Mouse (Mus musculus) adrenal gland, postnatal 36 days (tissue): ENCODE measurements around the gene Igfbp3. TPM values are rescaled to one million over a fixed set of nuclear protein-coding genes. Genes with fewer than 3 reads are reported as not detected.

Source experiments
- DNase-seq, 2 experiments: peaks; one replicate each; pipeline ENCODE4 v3.0.0; 2021; ENCODE audit warnings: mixed read lengths in 1 of 2
- total RNA-seq, 2 experiments: library from RNA; stranded (reverse); gene quantifications; 2 replicates each; pipeline ENCODE4 v1.2.3; 2021

Gene Igfbp3
- total RNA-seq, 2 experiments from 2014 or later: 58.6 to 75.0 TPM

DNA sequence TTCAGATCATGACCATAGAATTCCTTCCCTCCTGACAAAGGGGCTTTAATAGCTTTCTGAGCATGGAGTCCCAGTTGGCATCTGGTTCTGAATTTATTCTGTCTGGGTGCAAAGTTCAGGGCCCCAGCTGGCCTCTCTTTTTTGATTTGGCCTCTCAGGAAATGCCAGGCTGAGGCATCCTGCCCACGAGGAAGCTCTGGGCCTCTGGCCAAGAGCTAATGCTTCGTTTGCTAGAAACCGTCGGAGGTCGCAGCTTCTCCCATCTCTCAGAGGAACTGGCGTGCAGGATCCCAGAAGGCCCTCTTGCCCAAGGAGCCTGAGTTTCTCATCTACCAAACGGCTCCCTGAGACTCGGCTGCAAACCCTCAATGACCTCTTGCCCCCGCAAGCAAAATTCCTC, 2.5 kb downstream of the Igfbp3 start:
- peak; percentile 14 to 45 for DNase-seq

- peak; percentile 82 to 89 for DNase-seq
These were observed 3.4 kb downstream of the Igfbp3 start for GRCm38 (mm10) chr11:7210343-7210742.

DNA sequence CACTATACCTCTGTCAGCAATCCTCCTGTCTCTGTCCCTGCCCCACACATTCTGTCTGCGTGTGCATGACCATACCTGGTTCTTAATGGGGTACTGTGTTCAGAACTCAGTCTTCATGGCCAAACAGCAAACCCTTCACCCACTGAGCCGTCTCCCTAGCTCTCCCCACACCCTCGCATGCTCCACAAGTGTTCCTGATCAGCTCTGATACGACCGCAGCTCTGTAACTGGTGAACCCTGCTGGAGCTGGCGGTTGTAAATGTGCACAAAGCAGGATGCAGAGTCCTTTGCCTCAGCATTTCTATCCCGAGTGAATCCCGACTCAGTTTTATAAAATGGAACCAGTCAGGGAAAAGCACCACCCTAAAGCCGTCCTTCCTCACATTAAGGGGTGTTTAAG, 9.9 kb downstream of the Igfbp3 start:
- no peak for DNase-seq

DNA sequence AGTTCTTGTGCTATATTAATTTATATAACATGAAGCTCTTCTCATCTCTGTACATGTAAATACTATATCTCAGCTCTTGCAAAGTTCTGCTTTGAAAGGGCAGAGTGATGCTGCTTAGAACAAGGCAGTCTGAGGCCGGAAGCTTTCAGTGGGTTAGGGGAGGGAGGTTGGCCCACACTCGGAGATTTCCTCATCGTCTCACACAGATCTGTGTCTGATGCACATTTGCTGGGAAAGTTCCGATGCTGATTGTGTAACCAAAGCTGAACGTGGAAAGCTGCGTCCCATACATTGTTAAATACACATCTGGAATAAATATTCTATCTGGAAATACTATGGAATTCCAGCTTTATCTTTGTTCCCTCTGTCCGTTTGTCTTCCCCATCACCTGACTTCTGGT, 11.5 kb downstream of the Igfbp3 start:
- DNase-seq: no peak

DNA sequence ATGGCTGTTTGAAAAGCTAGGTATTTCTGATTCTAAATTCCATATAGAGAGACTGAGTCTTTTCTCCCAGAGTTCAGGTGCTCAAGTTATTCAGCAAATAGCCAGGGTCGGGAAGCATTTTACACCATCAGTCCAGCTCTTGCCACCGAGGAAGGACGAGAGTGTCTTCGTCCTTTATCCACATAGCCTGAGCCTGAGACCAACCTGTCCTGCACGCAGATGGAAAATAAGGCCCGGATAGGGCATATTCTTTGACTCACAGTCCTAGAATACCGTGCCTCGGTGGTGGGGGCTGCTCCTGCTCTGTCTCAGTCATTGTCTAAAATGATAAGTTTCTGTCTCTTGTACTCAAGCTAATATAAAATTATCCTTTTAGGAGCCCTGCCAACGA, 13.3 kb downstream of the Igfbp3 start:
- no peak for DNase-seq

- DNase-seq: peak; percentile 41 to 63
These were observed 13.9 kb downstream of the Igfbp3 start for GRCm38 (mm10) chr11:7199736-7200392.

DNA sequence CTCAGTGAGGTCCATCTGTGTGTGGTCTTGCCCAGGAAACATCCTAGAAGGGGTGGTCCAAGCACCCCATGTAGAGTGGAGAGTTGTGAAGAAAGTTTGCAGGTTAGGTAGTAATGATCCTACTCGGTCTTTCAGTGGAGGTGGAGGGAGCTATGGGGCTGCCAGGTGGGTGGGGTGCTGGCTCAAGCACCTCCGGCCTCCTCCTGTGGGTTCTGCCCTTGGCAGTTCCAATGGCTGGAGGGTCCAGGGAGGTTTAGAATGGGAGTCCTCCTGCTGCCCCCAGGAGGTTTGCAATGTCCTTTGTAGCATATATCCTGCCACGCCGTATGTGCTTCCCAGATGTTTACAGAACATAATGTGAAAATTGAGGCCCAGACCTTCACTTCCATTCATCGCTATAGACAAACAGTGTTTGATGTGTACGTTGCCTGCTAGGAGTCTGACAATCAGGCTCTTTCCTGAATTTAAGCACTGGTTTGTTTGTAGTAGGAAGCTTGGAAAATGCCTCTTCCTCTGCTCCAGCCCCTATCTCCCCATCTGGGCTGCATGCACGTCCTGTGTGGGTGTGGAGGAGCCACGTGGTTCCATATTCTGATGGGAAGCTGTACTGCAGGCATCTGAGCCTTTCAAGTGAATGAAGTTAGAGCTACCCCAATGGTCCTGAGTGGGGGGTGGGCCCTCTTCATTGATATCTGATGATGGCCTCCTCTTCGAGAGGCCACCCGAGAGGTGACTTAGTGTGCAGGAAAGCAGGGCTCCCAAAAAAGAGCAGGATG, 15.1 kb downstream of the Igfbp3 start:
- no peak for DNase-seq

- no peak for DNase-seq
These were observed 15.7 kb downstream of the Igfbp3 start for GRCm38 (mm10) chr11:7198006-7198405.

DNA sequence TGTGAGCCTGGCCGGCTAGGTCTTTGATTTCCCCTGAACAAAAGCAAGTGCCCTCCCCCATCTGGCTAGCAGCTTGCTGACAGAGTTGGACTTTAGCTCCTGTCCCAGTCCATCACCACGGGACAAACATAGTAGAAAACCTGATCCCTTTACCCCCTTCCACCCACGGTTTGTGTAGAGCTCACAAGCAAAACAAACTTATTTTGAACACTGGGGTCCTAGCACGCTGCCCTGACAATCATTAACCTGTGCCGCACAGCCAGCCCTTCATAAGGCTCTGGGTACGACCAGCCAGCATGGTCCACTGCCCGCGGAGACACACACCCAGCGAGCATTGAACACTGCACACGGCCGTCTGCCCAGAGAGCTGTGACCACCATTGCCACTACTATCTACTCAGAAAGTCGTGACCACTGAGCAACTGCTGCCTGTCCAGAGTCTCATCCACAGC, 16.2 kb downstream of the Igfbp3 start, which contains the start of gene Igfbp1:
Gene Igfbp1 (plus strand): TSS at position 292 of the 451 bp plus-strand sequence.
- DNase-seq: no peak

DNA sequence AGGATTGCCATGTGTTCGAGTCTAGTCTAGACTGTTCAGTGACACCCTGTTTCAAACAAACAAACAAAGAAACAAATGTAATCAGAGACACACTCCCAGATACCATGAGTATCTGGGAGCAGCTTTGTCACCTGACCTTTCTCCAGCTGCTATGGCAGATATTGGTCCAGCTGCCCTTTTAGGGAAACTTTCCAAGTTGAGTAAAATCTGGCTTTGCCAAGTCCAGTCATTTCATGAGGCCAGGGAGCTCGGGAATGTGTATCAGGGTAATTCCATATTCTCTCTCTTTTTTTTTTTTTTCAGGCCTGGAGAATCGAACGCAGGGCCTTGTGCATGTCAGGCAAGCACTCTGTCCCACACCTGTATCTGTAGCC, 18.4 kb downstream of the Igfbp3 start:
- no peak for DNase-seq

GRCm38 (mm10) chr11:7194432-7195311, 19.1 kb downstream of the Igfbp3 start:
- DNase-seq: no peak

- no peak for DNase-seq
These were observed 20.6 kb downstream of the Igfbp3 start for GRCm38 (mm10) chr11:7193134-7193533.

DNA sequence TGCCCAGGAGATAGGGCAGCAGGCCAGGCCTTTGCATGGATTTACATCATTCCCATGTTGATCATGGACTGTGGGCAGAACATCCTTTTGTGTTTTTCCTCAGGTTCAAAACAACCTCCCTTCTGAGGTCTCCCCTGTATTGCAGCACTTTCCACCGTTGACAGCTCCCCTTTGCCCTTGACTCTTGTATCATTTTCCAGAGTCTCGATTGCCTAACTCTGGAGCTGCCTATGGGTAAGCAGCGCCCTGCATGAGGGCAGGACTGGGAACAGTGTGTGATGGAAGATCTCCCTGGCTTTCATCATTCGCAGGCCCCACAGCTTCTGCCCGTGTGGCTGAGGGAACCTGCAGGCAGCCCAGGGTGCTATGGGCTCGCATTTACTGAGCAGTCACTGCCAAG, 21.0 kb downstream of the Igfbp3 start:
- DNase-seq: no peak

- no peak for DNase-seq
These were observed 25.3 kb downstream of the Igfbp3 start, which contains the start of gene Gm11985 for GRCm38 (mm10) chr11:7188469-7188868. Gm11985 (minus strand) TSS chr11:7188569.

DNA sequence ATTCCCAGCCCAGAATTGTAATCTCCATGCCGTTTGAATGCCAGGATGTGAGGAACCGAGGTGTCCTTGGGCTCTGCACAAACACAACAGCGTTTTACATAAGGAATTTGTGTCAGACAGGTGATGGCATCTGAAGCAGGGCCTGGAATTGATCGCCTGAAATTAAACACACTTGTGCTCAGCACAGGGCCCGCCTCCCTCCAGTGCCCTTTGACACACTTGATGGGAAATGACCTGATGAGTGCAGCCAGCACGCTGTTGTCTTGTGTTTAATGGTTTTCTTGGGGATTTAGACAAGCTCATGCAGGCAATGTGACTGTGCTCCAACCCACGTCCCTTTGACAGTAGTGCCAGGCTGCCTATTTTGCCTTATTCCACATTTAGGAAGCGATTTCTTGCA, 26.3 kb downstream of the Igfbp3 start:
- no peak for DNase-seq

GRCm38 (mm10) chr11:7184420-7184819, 29.3 kb downstream of the Igfbp3 start:
- DNase-seq: no peak

GRCm38 (mm10) chr11:7182409-7183042, 31.2 kb downstream of the Igfbp3 start:
- no peak for DNase-seq

GRCm38 (mm10) chr11:7179276-7179675, 34.4 kb downstream of the Igfbp3 start:
- no peak for DNase-seq

- DNase-seq: no peak
These were observed 35.0 kb downstream of the Igfbp3 start for GRCm38 (mm10) chr11:7178724-7179123.

- DNase-seq: no peak
These were observed 40.1 kb downstream of the Igfbp3 start for GRCm38 (mm10) chr11:7173664-7174063.

GRCm38 (mm10) chr11:7169645-7170044, 44.1 kb downstream of the Igfbp3 start:
- DNase-seq: no peak

DNA sequence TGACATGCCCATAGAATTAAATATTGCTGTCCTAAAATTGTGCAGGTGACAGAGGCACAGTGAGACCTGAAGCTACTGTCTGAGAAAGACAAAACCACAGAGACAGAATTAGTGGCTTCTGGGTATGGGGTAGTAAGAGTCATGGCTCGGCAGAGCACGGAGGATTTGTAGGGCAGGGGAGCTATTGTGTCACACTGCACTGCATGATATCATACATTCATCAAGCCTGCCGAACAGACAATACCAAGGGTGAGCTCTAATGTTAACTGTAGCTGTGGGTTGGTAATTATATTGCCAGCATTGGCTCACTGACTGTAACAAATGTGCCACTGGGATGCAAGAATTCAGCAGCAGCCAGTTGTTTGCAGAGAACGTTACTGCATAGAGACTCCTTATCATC, 49.3 kb downstream of the Igfbp3 start:
- DNase-seq: no peak
